Mouse (Mus musculus): ENCODE measurements around the gene Tnrc6b.
A peak's percentile ranks its signal among the peaks of the same experiment; 100 is the strongest.

DNA sequence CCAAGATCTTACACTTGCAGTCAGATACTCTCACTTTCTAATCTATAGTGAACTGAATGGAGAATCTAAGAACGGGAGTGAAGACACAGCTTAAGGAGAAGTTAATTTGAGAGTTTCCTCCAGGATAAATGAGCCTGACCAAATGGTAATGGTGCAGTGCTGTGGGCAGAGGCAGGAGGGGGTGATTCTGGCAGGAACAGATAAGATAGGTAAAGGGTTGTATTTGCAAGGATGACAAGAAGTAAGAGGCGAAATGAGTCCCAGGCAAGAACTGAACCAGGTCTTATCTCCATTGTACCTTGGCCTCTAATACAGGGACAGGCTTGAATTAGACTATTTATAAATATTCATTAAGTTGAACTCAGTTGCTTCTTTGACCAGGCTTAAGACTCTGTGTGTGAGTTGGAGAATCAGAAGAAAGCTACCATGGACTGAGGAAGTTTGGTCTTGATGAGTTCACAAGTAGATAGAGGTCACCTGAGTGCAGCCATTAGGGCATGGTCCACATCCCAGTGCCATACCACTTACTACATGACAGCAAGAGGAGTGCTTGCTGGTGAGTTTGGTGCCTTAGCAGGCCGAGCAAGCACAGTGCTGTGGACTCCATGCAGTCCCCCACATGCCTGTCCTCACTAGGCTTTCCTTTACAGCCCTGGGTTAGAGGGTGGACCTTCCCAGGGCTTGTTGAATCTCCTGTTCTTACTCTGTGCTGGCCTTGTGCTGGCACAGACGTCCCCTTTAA is 199.8 kb downstream of the Tnrc6b start:
- TF ChIP-seq CTCF (IDR thresholded peaks at IDR 0.05; ENCODE audit: low read depth, low read length) (no peak), TAL1 (conservative IDR thresholded peaks at IDR 0.05; ENCODE audit: low read depth, low read length) (peak; percentile 73)
